Mouse (Mus musculus): Measurements from ENCODE around the gene Sass6. TPM values are rescaled to one million over a fixed set of nuclear protein-coding genes. Genes with fewer than 3 reads are reported as not detected.
"Not testable (repeated sequence)": the region's sequence is repeated elsewhere in the genome, so short reads cannot be mapped to it uniquely, and the experiment has no call there.

Sass6 gene
- polyA plus RNA-seq, 1 experiment from 2014 or later: 36.0 TPM

DNA sequence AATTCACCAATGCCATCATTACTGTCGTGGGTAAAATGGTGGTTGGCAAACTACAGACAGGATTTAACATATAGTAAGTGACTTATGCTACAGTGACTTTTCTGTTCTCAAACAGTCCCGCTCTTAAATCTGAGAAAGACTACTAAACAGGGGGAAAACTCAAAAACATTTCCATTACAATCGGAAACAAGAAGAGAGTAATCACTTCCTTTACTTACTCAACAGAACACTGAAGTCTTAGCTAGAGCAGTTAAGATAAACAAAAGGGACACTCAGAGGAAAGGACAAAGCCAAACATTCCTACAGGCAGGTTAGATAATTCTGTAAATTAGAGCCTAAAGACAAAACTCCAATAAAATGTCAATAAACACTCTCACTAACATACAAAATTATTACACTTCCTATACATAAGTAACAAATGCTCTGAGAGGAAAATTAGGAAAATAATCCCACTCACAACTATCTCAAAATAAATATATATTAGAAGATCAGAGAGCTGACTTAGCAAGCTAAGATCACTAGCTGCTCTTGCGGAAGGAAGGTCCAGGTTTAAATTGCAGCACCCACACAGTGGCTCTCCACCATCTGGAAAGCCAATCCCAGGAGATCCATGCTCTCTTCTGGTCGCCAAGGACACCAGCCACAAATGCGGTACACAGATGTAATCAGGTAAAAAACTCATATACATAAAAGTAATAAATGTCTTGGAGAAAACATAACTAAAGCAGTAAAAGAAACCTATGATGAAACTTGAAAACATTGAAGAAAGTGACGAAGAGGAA lies 61.6 kb downstream of the Sass6 start:
- Histone ChIP-seq H3K4me3 (ENCODE audit: low read depth, low read length) (no peak overlapping the region), H3K4me2 (no peak overlapping the region), H3K27me3 (ENCODE audit: control insufficient read depth, insufficient read depth, low read length) (no peaks in the 10 kb centered on the region), H3K4me1 (ENCODE audit: control insufficient read depth, insufficient read depth, low read length) (peaks cover 19% of the 10 kb centered on the region), H3K9me3 (ENCODE audit: control insufficient read depth, low read length) (no peaks in the 10 kb centered on the region), H3K9ac (ENCODE audit: low read length) (no peak overlapping the region), H3K36me3 (ENCODE audit: control insufficient read depth, insufficient read depth, low read length) (no peaks in the 10 kb centered on the region), H3K27ac (ENCODE audit: low read depth, low read length) (no peak overlapping the region)
- WGBS: 87% methylated on average over 7 of the region's 7 CpGs
- ATAC-seq (ENCODE audit: low FRiP score): no peak
- no peak for DNase-seq (ENCODE audit: low spot score, missing footprints)

GRCm38 (mm10) chr3:116658928-116659565 lies 64.3 kb downstream of the Sass6 start:
- Histone ChIP-seq H3K4me1 (ENCODE audit: control insufficient read depth, insufficient read depth, low read length) (peaks cover 19% of the 10 kb centered on the region), H3K4me3 (ENCODE audit: low read depth, low read length) (no peak overlapping the region), H3K27ac (ENCODE audit: low read depth, low read length) (no peak overlapping the region), H3K9me3 (ENCODE audit: control insufficient read depth, low read length) (no peaks in the 10 kb centered on the region), H3K4me2 (no peak overlapping the region), H3K9ac (ENCODE audit: low read length) (no peak overlapping the region), H3K36me3 (ENCODE audit: control insufficient read depth, insufficient read depth, low read length) (no peaks in the 10 kb centered on the region), H3K27me3 (ENCODE audit: control insufficient read depth, insufficient read depth, low read length) (no peaks in the 10 kb centered on the region)
- ATAC-seq (ENCODE audit: low FRiP score) (no peak), DNase-seq (ENCODE audit: low spot score, missing footprints) (no peak)
- 74% methylated on average over 15 of the region's 15 CpGs for WGBS

- 86% methylated on average over 13 of the region's 13 CpGs for WGBS
- Histone ChIP-seq H3K36me3 (ENCODE audit: control insufficient read depth, insufficient read depth, low read length) (no peaks in the 10 kb centered on the region), H3K4me2 (no peak overlapping the region), H3K9me3 (ENCODE audit: control insufficient read depth, low read length) (no peaks in the 10 kb centered on the region), H3K4me1 (ENCODE audit: control insufficient read depth, insufficient read depth, low read length) (peaks cover 19% of the 10 kb centered on the region), H3K4me3 (ENCODE audit: low read depth, low read length) (no peak overlapping the region), H3K27ac (ENCODE audit: low read depth, low read length) (no peak overlapping the region), H3K9ac (ENCODE audit: low read length) (no peak overlapping the region), H3K27me3 (ENCODE audit: control insufficient read depth, insufficient read depth, low read length) (no peaks in the 10 kb centered on the region)
- no peak for DNase-seq (ENCODE audit: low spot score, missing footprints)
- ATAC-seq (ENCODE audit: low FRiP score): no peak
Measured at GRCm38 (mm10) chr3:116659856-116660430, 65.2 kb downstream of the Sass6 start.

DNA sequence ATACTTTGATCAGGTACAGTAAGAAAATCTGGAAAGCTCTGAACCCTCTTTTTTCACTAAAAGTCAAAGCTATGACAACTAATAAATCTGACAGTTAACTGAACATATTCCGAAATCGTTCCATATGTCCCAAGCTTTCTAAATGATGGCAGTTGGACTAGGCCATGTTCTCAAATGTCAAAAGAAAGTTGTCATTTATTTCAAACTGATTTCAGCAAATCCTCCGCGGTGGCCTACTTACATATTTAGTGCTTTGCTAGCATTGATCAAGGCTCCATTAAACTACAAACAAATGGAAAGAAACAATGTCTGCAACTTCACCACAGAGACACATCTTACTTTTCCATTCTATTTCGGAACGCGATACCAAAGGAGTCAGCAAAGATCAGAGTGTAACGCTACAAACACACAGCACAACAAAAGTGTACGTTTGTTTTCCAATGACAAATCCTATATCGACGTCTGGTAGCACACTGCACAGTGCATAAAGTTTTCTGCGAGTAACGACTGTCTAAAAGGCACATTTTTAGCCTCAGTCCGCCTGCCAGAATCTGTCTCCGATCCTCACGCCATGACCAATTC lies 66.6 kb downstream of the Sass6 start:
- Histone ChIP-seq H3K4me2 (peak overlapping the region; percentile 75), H3K4me3 (ENCODE audit: low read depth, low read length) (peak overlapping the region; percentile 95), H3K27me3 (ENCODE audit: control insufficient read depth, insufficient read depth, low read length) (no peaks in the 10 kb centered on the region), H3K36me3 (ENCODE audit: control insufficient read depth, insufficient read depth, low read length) (no peaks in the 10 kb centered on the region), H3K27ac (ENCODE audit: low read depth, low read length) (peak overlapping the region; percentile 80; the same call in 1 of the 2 replicates), H3K9me3 (ENCODE audit: control insufficient read depth, low read length) (no peaks in the 10 kb centered on the region), H3K4me1 (ENCODE audit: control insufficient read depth, insufficient read depth, low read length) (peaks cover 19% of the 10 kb centered on the region), H3K9ac (ENCODE audit: low read length) (peak overlapping the region; percentile 97)
- ATAC-seq (ENCODE audit: low FRiP score) (0 out of 2 replicates have a peak, but pooled peaks have one; percentile 0), DNase-seq (ENCODE audit: low spot score, missing footprints) (peak; percentile 95)
- 9% methylated on average over 16 of the region's 16 CpGs for WGBS

DNA sequence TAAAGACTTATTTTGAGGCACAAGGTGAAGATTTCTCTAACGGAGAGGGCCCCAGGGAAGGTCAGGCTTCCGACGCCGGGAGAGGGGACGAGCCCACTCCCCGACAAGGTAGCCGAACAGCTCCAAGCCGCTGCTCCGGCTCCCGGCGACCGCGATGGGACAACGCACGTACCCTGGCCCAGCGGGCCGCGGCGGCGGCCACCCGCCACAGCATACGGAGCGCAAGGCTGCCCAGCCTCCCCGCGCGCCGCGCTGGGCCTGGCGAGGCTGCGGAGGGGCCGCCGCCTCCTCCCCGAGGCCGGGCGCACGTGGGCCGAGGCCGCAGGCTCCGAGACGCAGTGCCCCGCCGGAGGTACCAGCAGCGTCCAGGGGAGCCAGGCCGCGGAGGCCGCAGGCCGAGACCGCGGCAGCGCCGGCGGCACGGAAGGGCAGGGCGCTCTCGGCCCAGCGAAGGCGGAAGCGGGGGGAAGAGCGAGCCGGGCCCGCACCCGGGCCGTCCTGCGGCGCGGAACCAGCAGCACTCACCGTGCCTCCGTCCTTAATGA lies 67.2 kb downstream of the Sass6 start:
- under 1% methylated on average over 61 of the region's 68 CpGs for WGBS
- Histone ChIP-seq H3K9me3 (ENCODE audit: control insufficient read depth, low read length) (no peaks in the 10 kb centered on the region), H3K27ac (ENCODE audit: low read depth, low read length) (peak overlapping the region; percentile 80), H3K9ac (ENCODE audit: low read length) (peak overlapping the region; percentile 97), H3K4me3 (ENCODE audit: low read depth, low read length) (peak overlapping the region; percentile 95), H3K36me3 (ENCODE audit: control insufficient read depth, insufficient read depth, low read length) (no peaks in the 10 kb centered on the region), H3K27me3 (ENCODE audit: control insufficient read depth, insufficient read depth, low read length) (no peaks in the 10 kb centered on the region), H3K4me1 (ENCODE audit: control insufficient read depth, insufficient read depth, low read length) (peaks cover 17% of the 10 kb centered on the region), H3K4me2 (peak overlapping the region; percentile 75)
- peak; percentile 95 for DNase-seq (ENCODE audit: low spot score, missing footprints)
- ATAC-seq (ENCODE audit: low FRiP score): peak; percentile 89

DNA sequence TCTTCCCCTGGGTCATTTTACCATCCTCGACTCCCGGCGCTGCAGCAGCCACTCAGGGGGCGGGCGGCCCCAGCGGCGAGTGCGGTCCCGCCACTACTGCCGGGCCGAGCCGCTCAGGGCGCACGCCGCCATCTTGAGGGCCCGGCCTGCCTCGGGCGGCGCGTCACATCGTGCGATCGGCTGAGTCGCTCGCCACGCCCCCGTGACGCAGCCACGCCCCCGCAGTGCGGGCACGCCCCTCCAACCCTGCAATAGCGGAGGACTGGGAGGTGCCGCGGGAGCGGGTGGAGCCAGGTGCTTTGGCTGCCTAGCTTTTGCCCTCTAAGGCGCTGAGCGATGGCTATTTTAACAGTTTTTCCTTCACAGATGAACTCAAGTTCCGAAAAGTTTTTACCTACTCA lies 67.7 kb downstream of the Sass6 start, which contains the start of gene Mfsd14a:
TSS of gene Mfsd14a (minus strand) at position 215 of the 401 bp plus-strand sequence.
- peak within 1 kb of the TSS; percentile 80 for H3K27ac ChIP-seq (ENCODE audit: low read depth, low read length)
- DNase-seq (ENCODE audit: low spot score, missing footprints) (peak; percentile 100), ATAC-seq (ENCODE audit: low FRiP score) (peak; percentile 99)
- no peaks in the 10 kb centered on the region for H3K36me3 ChIP-seq (ENCODE audit: control insufficient read depth, insufficient read depth, low read length)
- no peaks in the 10 kb centered on the region for H3K27me3 ChIP-seq (ENCODE audit: control insufficient read depth, insufficient read depth, low read length)
- H3K4me1 ChIP-seq (ENCODE audit: control insufficient read depth, insufficient read depth, low read length): peaks cover 17% of the 10 kb centered on the region
- no peaks in the 10 kb centered on the region for H3K9me3 ChIP-seq (ENCODE audit: control insufficient read depth, low read length)
- H3K4me3 ChIP-seq (ENCODE audit: low read depth, low read length): peak within 1 kb of the TSS; percentile 95
- H3K9ac ChIP-seq (ENCODE audit: low read length): peak within 1 kb of the TSS; percentile 97
- under 1% methylated on average over 39 of the region's 39 CpGs for WGBS
- peak within 1 kb of the TSS; percentile 75 for H3K4me2 ChIP-seq

GRCm38 (mm10) chr3:116664281-116664680 lies 69.5 kb downstream of the Sass6 start:
- ATAC-seq (ENCODE audit: low FRiP score); H3K36me3 ChIP-seq (ENCODE audit: control insufficient read depth, insufficient read depth, low read length); H3K9ac ChIP-seq (ENCODE audit: low read length); H3K27ac ChIP-seq (ENCODE audit: low read depth, low read length); H3K27me3 ChIP-seq (ENCODE audit: control insufficient read depth, insufficient read depth, low read length); H3K4me3 ChIP-seq (ENCODE audit: low read depth, low read length); DNase-seq (ENCODE audit: low spot score, missing footprints); H3K4me2 ChIP-seq; H3K9me3 ChIP-seq (ENCODE audit: control insufficient read depth, low read length): not testable (repeated sequence)
- WGBS: 92% methylated on average over 9 of the region's 9 CpGs
- peaks cover 16% of the 10 kb centered on the region for H3K4me1 ChIP-seq (ENCODE audit: control insufficient read depth, insufficient read depth, low read length)
